Mouse (Mus musculus) kidney, adult 2 months (tissue): ENCODE results near the gene Vmn1r158.
"Not testable (repeated sequence)": the region's sequence is repeated elsewhere in the genome, so short reads cannot be mapped to it uniquely, and the experiment has no call there.

Experiments used
- CTCF ChIP-seq: fragments of 200-500 bp; conservative IDR thresholded peaks from 2 replicates; pipeline ENCODE4 v1.5.1; 2011; ENCODE audit warnings: low read depth, mild to moderate bottlenecking, control low read depth, low read length, moderate library complexity, mixed read lengths; ENCODE audit not compliant: insufficient read depth, insufficient read length
- POLR2A ChIP-seq: fragments of 200-500 bp; IDR thresholded peaks from one replicate; pipeline ENCODE4 v1.6.1; 2011; ENCODE audit warnings: low read depth, low read length, control low read depth

- not testable (repeated sequence) for TF ChIP-seq CTCF, POLR2A
These were observed at the start of gene Vmn1r158 for GRCm38 (mm10) chr7:22790682-22791081.
